Mouse (Mus musculus) adrenal gland, postnatal 25 days (tissue): ENCODE data around the gene Crisp4. TPM values are rescaled to one million over a fixed set of nuclear protein-coding genes. Genes with fewer than 3 reads are reported as not detected.

ENCODE experiments used
- DNase-seq: peaks from one replicate; pipeline ENCODE4 v3.0.0; 2021; ENCODE audit warnings: mixed read lengths
- long read RNA-seq: library from polyadenylated mRNA; stranded (forward); transcript quantifications from one replicate; pipeline ENCODE4 v2.0.0, GENCODE M21; 2021
- total RNA-seq: library from RNA; stranded (reverse); gene quantifications from 2 replicates; pipeline ENCODE4 v1.2.3, GENCODE M21; 2021

The Crisp4 gene
- not detected in 2 replicates for total RNA-seq
- long read RNA-seq, result 0 reads

DNA sequence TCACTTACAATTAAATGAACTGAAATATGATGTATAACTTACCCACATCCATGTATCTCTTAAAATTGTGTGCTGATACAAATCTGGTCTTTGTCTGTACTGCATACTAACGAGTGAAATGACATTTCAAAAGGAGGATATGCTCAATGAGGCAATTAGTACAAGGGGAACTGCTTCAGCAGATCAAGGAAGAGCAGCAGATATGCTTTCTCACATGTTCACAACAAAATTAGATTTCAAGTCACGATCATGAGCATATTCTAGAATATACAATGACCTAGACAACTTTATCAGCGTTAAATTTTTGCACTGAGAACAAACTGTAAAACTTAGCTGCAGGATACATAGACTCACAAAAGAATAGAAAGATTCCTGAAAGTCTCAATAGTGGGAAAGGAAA, at the start of gene Crisp4:
Gene Crisp4 (minus strand): TSS at position 101 of the 400 bp plus-strand sequence.
- no peak for DNase-seq

DNA sequence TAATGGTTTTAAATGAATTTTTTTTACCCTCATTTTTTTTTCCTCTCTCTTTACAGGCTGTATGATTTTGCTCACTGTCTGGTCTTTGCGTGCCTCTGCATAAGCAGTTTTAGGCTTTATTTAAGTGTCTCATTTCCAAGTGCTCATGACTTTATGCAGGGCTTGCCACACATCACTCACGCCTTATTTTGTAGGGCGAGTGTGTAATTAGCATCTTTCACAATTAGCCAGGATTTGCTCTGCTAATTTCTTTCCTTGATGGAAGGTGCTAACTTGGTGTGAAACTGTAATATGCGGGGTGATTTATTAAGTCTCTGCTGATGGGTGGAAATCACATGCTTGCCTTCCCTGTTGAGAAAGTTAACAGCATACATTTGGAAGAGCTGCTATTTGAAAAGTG, 46.0 kb upstream of the Crisp4 start:
- no peak for DNase-seq

GRCm38 (mm10) chr1:18190714-18191712, 45.3 kb upstream of the Crisp4 start:
- DNase-seq, result no peak

- no peak for DNase-seq
Observed at GRCm38 (mm10) chr1:18181167-18181566, 35.5 kb upstream of the Crisp4 start.

DNA sequence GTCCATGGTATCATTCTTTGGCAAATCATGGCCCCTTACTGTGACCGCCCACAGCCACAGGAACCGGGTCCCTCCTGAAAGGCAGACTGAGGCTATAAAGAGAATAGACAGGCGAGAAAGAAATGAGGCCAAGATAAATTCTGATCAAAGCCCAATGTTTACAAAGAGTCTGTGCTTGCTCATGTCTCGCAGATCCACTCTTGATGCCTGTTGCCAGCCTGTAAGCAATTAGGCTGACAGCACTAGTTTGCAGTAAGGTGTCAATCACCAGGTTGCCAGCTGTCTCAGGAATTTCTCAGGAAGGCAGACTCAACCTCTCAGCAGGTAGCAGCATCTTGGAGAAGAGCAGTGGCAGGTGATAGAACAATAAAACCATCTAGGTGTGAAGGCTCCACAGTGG, 24.9 kb upstream of the Crisp4 start:
- DNase-seq, result no peak

GRCm38 (mm10) chr1:18168261-18168660, 22.6 kb upstream of the Crisp4 start:
- no peak for DNase-seq

DNA sequence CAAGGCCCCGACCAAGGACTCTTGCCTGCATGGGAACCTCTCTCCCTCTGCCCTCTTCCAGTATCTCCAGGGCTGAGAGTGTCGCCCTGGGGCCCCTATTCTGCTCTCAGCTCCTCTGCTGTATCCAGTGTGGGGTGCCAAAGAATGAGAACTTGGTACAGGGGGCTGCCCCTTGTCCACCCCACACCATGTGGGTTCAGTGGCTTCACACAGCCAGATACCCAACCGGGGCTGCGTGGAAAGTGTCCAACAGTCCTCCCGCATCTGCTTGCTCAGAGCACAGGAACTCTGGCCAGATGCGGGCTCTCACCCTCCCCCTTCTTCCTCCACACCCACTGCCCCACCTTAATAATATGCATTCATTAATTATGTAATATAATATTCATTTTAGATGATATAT, 13.4 kb upstream of the Crisp4 start:
- no peak for DNase-seq

GRCm38 (mm10) chr1:18148211-18148610, 2.5 kb upstream of the Crisp4 start:
- DNase-seq, result no peak

DNA sequence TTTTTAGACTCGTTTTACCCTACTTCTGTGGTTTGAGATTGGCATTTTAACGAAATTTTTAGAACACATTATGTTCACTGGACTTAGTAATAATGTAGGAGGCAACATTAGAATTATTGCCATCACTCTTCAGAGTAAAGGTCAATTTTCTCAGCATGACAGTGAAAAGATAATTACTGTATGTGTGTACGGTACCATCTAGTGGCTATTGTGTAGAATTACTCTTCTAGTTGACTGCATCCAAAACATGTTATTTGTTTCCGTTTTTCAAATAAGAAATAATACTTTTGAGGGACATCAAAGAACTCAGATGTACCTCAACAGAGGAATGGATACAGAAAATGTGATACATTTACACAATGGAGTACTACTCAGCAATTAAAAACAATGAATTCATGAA, 14.0 kb downstream of the Crisp4 start:
- DNase-seq, result no peak

GRCm38 (mm10) chr1:18129983-18130382, 15.7 kb downstream of the Crisp4 start:
- DNase-seq, result no peak

DNA sequence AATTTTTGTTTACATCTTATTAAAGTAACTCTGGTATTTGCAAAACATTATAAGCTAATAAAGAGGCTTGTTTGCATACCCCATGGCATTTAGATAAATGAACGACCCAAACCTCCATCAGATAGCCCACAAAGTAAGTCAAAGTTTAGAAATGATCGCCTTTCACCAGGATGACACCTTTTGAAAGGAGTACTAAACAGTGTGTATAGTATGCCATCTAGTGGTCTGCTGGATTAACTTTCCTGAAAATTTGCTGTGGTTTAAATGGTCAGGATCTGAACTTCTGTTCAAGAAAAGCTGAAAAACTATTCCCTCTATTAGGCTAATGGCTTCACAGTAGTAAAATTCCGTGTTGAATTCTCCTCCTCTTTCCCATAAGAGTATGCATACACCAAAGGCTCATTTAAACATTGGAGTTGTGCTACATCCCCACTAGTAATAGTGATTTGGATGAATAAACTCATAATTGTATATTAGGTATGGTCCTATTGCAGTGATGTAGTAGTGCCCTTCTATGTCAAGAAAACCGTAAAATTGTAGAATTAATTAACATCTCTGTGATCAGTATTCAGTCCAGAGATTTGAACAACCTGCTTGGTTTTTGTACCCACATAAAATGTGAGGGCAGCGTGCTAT, 38.9 kb downstream of the Crisp4 start:
- no peak for DNase-seq

GRCm38 (mm10) chr1:18105866-18106529, 39.7 kb downstream of the Crisp4 start:
- no peak for DNase-seq

DNA sequence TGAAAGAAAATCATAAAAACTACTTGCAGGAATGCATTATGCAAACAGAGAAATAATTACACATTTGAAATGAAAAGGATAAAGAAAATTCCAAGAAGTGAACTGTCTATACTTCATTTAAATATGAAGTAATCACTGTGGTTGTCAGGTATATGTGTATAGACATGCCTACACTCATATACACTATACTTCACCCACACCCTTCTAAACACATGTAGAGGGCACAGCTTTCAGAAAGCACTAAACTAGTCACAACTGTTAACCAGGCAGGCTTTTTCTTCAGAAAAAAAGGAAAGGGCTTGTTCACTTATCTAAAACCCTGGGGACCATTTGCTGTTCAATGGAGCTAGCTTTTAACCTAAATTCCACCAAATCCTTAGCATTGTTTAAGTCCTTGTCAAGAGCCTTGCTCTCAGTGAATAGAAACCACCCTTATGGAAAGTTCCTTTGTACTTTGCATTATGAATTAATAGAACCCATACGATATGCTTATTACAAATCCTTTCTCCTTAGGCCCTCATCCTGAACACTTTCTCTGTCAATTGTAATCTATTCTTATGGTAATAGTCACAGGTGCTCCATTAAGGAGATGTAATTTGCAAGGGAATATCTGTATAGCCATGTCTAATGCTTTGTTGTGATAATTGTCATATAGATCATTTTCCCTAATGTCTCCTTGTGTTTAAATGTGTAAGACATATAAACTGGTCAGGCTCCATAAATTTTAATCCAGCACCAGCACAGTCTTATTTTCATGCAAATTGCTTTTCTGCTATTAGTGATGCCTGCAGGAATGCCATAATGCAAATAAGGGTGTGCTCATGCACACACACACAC, 40.5 kb downstream of the Crisp4 start:
- no peak for DNase-seq

Other genes starting within 250 kb of the Crisp4 start
- not detected in 2 replicates for gene Defb18, start 91.5 kb upstream of the Crisp4 start, total RNA-seq
- gene Defb41, start 119.2 kb upstream of the Crisp4 start, total RNA-seq, result not detected in 2 replicates